Mouse (Mus musculus): ENCODE measurements around the gene Gltp.

Gene Gltp

GRCm38 (mm10) chr5:114690633-114691567 is at the start of gene Gltp:
TSS of gene Gltp (minus strand) at chr5:114690984.
- peak; percentile 93 to 97 for DNase-seq (ENCODE audit: low spot score in 2 of 2)

- DNase-seq (ENCODE audit: low spot score in 2 of 2), result no peak
These were observed 48.0 kb upstream of the Gltp start for GRCm38 (mm10) chr5:114738707-114739241.

DNA sequence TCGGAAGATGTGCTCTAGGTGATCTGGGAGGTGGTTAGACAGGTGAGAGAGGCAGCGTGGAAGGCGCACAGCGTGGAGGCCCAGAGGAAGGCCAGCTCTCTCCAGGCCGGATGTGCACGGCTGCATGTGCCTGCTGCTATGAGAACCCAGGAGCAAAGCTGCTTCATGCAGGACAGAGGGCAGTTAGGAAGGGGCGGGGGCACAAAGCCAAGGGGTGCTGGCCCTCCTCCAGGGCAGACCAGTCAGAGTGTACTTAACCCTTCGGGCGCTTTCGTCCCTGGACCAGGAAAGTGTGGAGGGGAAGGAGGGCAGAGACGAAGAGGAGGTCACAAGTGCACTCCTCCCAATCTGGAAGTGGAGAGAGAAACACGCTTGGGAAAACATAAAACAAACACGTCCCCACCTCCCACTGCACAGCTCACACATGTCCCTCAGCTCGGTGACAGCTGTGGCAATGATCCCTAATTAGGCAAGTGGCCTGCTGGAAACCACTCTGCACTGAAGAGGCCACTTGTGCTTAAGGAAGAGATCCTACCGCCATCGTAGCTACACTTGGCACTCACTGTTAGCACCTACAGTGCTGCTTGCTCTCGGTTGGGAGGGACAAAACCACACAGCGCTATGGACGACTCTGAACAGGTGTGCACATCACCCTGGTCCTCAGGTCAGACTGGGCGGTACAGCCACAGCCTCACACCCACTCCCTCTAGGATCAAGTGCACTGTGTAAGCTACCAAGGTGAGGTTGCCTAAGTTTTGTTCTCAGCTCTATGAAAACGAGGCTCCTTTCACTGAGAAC is 46.5 kb upstream of the Gltp start:
- DNase-seq (ENCODE audit: low spot score in 2 of 2), result no peak

GRCm38 (mm10) chr5:114733606-114734005 is 42.8 kb upstream of the Gltp start:
- no peak for DNase-seq (ENCODE audit: low spot score in 2 of 2)

GRCm38 (mm10) chr5:114731969-114732368 is 41.2 kb upstream of the Gltp start:
- no peak for DNase-seq (ENCODE audit: low spot score in 2 of 2)

- DNase-seq (ENCODE audit: low spot score in 2 of 2), result no peak
These were observed 40.7 kb upstream of the Gltp start for GRCm38 (mm10) chr5:114731498-114731897.

DNA sequence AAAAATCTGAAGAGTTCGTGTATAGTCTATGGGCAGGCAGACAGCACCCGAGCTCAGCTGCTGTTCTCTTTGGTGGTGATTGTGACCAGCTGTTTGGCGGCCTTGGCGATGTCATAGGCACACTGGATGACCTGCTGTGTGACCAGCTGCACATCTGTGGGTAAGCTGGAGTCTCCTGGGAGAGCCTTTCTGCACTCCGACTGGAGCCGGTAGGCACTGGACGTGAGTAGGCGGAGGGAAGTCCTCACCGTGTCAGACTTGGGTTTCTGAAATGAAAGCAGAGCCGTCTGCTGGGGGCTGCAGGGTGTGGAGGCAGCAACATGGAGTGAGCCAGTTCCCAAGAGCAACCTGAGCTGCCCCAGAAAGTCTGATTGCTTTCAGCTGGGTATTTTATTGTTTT is 39.3 kb upstream of the Gltp start:
- no peak for DNase-seq (ENCODE audit: low spot score in 2 of 2)

DNA sequence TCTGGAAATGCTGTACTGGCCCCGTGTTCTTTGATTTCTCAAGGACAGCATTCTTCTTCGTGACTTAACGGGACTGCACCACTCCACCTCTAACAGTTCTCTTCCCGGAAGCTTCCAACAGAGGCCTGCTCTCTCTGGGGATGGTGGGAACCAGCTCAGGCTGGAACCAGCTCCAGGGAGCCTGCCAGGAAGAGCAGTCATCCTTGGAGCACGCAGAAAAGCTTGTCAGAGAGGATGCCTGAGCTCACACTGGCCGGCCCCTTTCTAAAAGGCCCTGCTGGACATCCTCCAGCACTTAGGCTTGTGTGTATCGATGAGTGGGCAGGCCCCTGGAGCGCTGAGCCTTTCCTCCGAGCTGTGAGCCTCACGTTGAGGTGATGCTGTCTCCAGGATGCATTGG is 37.4 kb upstream of the Gltp start:
- no peak for DNase-seq (ENCODE audit: low spot score in 2 of 2)

- no peak for DNase-seq (ENCODE audit: low spot score in 2 of 2)
These were observed 32.1 kb upstream of the Gltp start for GRCm38 (mm10) chr5:114722846-114723245.

DNA sequence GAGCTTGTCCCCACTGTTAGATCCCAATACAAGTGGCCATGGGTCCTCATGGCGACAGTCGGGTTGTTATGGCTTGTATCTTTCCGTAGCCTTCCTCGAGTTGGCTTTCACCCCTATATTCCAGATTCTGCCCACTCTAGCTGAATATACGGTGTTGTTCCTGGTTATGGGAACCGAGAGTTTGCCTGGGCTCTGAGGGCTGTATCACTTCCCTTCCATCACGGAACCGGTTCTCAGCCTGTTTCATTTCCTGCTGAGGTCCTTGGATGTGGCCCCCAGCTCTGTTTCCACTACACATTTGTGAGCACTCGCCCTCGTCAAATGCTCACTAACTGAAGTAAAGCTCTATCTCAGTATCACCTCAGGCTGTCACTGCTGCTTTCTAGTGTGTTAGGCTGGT is 31.2 kb upstream of the Gltp start:
- DNase-seq (ENCODE audit: low spot score in 2 of 2), result no peak

- DNase-seq (ENCODE audit: low spot score in 2 of 2), result no peak
These were observed 30.0 kb upstream of the Gltp start for GRCm38 (mm10) chr5:114720784-114721183.

- DNase-seq (ENCODE audit: low spot score in 2 of 2), result no peak
These were observed 29.1 kb upstream of the Gltp start for GRCm38 (mm10) chr5:114719928-114720270.

GRCm38 (mm10) chr5:114719003-114719927 is 28.5 kb upstream of the Gltp start:
- no peak for DNase-seq (ENCODE audit: low spot score in 2 of 2)

- DNase-seq (ENCODE audit: low spot score in 2 of 2), result no peak
These were observed 27.7 kb upstream of the Gltp start for GRCm38 (mm10) chr5:114718483-114718882.

- DNase-seq (ENCODE audit: low spot score in 2 of 2), result no peak
These were observed 27.2 kb upstream of the Gltp start for GRCm38 (mm10) chr5:114717937-114718336.

DNA sequence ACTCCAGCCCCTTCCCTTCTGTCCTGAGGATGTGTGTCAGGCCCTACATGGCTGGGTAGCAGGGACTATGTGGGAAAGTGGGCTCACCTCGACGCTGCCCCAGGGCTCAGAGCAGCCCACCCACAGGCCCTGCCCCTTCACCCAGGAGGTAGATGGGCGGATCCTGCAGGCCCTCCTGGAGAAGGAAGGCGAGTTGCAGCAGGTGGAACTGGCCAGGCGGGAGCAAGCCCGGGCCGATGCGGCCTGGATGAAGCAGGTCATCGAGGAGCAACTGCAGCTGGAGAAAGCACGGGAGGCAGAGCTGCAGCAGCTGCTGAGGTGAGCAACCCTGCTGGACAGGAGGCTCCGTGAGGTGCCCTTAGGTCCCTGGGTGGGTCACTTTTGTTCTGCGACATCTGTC is 26.5 kb upstream of the Gltp start:
- DNase-seq (ENCODE audit: low spot score in 2 of 2), result no peak

GRCm38 (mm10) chr5:114714551-114714950 is 23.8 kb upstream of the Gltp start:
- DNase-seq (ENCODE audit: low spot score in 2 of 2), result no peak

DNA sequence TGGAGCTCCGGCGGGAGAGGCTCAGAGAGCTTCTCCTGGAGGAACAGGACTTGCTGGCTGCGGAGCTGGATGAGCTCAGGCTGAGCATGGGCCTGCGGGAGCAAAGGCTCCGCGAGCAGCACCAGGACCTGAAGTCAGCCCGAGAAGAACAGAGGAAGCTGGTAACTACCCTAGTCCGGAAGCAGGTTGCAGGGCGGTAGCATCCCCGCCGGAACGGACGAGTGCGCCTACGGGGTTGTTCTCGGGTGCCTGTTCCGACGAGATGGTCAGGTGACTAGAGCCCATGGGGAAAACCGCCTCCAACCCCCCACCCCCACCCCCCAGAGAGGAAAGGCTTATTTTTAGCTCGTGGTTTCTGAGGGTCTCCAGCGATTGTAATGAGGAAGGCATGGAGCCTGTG is 18.6 kb upstream of the Gltp start:
- no peak for DNase-seq (ENCODE audit: low spot score in 2 of 2)

DNA sequence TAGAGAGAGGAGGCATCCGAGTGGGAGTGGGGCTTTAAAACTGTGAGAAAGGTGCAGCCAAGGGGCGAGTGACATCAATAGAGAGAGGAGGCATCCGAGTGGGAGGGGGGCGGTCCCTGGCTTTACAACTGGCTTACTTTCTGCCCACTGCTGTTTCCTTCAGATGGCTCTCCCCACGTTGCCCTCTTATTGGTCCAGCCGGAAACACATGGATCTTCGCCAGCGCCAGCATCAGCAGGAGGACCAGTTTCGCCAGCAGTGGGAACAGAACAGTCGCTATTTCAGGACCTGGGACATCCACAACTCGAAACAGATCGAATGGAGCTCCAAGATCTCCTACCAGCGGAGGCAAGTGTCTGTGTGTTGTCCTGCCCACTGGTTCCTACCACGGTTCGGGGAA is 17.7 kb upstream of the Gltp start:
- DNase-seq (ENCODE audit: low spot score in 2 of 2), result no peak

DNA sequence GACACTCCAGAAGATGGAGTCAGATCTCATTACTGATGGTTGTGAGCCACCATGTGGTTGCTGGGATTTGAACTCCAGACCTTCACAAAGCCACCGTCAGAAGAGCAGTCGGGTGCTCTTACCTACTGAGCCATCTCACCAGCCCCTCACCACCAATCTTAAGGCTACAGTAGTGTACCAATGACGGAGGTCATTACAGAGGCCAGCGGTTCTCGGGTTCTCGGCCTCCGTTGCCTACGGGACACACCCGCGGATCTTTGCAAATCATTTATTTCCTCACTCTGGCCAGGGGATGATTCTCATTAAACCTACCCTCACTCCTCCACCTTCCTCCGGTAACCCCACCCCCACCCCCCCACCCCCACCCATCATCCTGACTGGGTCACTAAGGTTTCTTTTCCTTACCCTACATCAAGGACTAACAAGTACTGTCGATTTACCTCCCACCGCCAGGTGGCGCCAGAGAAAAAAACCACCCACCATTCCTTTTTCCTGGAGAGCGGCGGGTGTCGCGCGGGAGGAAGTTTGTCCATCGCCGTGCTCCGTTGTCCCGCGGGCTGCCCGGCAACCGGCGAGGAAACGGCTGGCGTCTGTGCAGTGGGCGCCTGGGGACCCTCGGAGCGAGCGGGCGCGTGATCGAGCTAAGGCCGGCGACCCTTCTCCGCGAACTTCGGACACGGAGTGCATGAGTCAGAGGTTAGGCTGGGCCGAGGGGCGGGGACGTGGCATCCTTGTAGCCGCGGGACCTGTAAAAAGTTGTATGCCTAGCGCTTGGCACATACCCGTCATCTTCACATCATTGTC is 16.7 kb upstream of the Gltp start, which contains the start of gene Tchp:
TSS of gene Tchp (plus strand) at position 496 of the 804 bp plus-strand sequence.
- peak; percentile 86 to 95 for DNase-seq (ENCODE audit: low spot score in 2 of 2)
